Mouse (Mus musculus) small intestine, adult 2 months (tissue): ENCODE results near the gene Mapk8ip2.

Source experiments
- CTCF ChIP-seq: fragments of 200-500 bp; IDR thresholded peaks from 2 replicates; pipeline ENCODE4 v1.5.1; 2012; ENCODE audit warnings: low read depth, mild to moderate bottlenecking, control low read depth, inconsistent platforms, low read length, moderate library complexity, mixed read lengths; ENCODE audit not compliant: insufficient replicate concordance, insufficient read length; ENCODE audit errors: extremely low read depth
- POLR2A ChIP-seq: fragments of 200-500 bp; IDR thresholded peaks from 2 replicates; pipeline ENCODE4 v1.6.1; 2012; ENCODE audit warnings: low read depth, mild to moderate bottlenecking, control low read depth, inconsistent platforms, low read length, moderate library complexity

DNA sequence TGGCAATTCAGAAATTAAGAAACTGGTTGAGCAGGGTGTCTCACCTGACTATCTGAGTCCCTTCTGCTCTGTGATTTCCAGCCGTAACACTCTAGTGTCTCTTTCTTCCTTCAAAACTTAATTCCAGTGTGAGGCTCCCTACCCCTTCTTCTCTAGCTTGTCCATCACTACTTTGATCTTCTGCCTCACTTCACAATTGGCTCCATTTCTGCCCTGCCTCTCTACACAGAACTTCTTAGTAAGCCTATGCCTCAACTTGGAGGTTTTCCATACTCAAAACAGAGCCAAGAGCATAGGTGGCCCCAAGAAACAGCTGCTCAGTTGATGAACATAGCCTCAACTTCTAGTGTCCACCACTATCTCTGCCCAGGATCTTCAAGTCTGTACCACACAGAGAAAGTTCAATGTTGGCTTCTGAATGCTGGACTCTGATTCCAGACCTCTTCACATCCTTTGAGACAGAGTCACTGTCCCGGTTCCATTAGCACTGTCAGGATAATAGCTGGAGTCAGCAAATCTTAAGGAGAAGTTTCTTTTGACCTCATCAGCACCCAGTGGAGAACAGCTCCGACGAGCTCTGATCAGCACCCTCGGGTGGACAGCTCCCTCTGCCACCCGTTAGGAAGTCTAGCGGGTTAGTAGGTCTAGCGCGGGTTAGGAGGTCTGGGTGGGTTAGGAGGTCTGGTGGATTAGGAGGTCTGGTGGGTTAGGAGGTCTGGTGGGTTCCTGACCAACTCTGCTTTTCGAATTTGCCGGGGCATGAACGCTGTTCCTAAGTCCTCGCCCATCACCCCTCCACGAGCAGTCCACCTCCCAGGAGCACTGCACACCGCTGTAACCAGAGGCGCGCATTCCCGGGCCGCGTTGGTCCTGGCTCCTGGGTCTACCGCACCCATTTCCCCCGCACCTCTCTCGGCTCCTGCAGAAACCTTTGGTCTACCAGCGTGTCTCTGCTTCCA, 528 bp upstream of the Mapk8ip2 start:
- TF ChIP-seq CTCF (no peak), POLR2A (no peak)
